Mouse (Mus musculus) kidney, adult 2 months (tissue): ENCODE results near the gene Ccnt1. TPM values are rescaled to one million over a fixed set of nuclear protein-coding genes. Genes with fewer than 3 reads are reported as not detected.
A peak's percentile ranks its signal among the peaks of the same experiment; 100 is the strongest.

ENCODE experiments used
- DNase-seq: peaks from one replicate; pipeline ENCODE4 v3.0.0; 2021
- H3K27ac ChIP-seq: fragments of 200-500 bp; 2 replicates; pipeline ENCODE4 v1.5.1; 2012; ENCODE audit warnings: low read depth, low read length, control low read depth, inconsistent platforms; ENCODE audit not compliant: insufficient read depth
- H3K27me3 ChIP-seq: fragments of 200-500 bp; replicated peaks from 2 replicates; pipeline ENCODE4 v1.6.1; 2012; ENCODE audit warnings: mild to moderate bottlenecking, moderate library complexity, low read length, inconsistent platforms; ENCODE audit not compliant: control insufficient read depth, insufficient read depth
- H3K36me3 ChIP-seq: fragments of 200-500 bp; 2 replicates; pipeline ENCODE4 v1.6.1; 2012; ENCODE audit warnings: mild to moderate bottlenecking, moderate library complexity, low read length, inconsistent platforms; ENCODE audit not compliant: control insufficient read depth, insufficient read depth
- H3K4me1 ChIP-seq: fragments of 200-500 bp; 2 replicates; pipeline ENCODE4 v1.6.1; 2011; ENCODE audit warnings: low read length; ENCODE audit not compliant: control insufficient read depth, insufficient read depth
- H3K4me3 ChIP-seq: fragments of 200-500 bp; 2 replicates; pipeline ENCODE4 v1.5.1; 2011; ENCODE audit warnings: mild to moderate bottlenecking, low read depth, low read length, control low read depth; ENCODE audit not compliant: insufficient read depth
- CTCF ChIP-seq: fragments of 200-500 bp; conservative IDR thresholded peaks from 2 replicates; pipeline ENCODE4 v1.5.1; 2011; ENCODE audit warnings: low read depth, mild to moderate bottlenecking, control low read depth, low read length, moderate library complexity, mixed read lengths; ENCODE audit not compliant: insufficient read depth, insufficient read length
- POLR2A ChIP-seq: fragments of 200-500 bp; IDR thresholded peaks from one replicate; pipeline ENCODE4 v1.6.1; 2011; ENCODE audit warnings: low read depth, low read length, control low read depth
- WGBS: fragments of 180-500 bp; shearing (Covaris S2); methylation state at CpG from one replicate; pipeline ENCODE4 v1.1.7; 2018; 5-methylcytosine and 5-hydroxymethylcytosine counted together
- polyA plus RNA-seq: library from polyadenylated mRNA; depleted of rRNA; stranded (reverse); fragments of >200 nt; gene quantifications from 2 replicates; pipeline ENCODE4 v1.2.3, GENCODE M21; 2012

The Ccnt1 gene
- polyA plus RNA-seq, 1 experiment = 11.0 TPM

GRCm38 (mm10) chr15:98582996-98583395, 12.3 kb upstream of the Ccnt1 start:
- no peak for TF ChIP-seq CTCF
- no peak for TF ChIP-seq POLR2A

GRCm38 (mm10) chr15:98582410-98582809, 11.7 kb upstream of the Ccnt1 start:
- Histone ChIP-seq H3K4me1 (peaks cover 11% of the 10 kb centered on the region; the same call in 1 of the 2 replicates), H3K27ac (no peak overlapping the region), H3K27me3 (no peaks in the 10 kb centered on the region), H3K36me3 (no peaks in the 10 kb centered on the region), H3K4me3 (no peak overlapping the region)
- WGBS = 31% methylated on average over 8 of the region's 8 CpGs
- DNase-seq = peak; percentile 72
- TF ChIP-seq POLR2A (no peak), CTCF (no peak)

More at GRCm38 (mm10) chr15:98582996-98583395, 12.3 kb upstream of the Ccnt1 start:
- H3K4me3 ChIP-seq = no peak overlapping the region
- 79% methylated on average over 8 of the region's 8 CpGs for WGBS
- H3K36me3 ChIP-seq = no peaks in the 10 kb centered on the region
- no peak overlapping the region for H3K27ac ChIP-seq
- H3K4me1 ChIP-seq = peaks cover 11% of the 10 kb centered on the region; the same call in 1 of the 2 replicates
- DNase-seq = no peak
- H3K27me3 ChIP-seq = no peaks in the 10 kb centered on the region

GRCm38 (mm10) chr15:98579795-98580464, 9.2 kb upstream of the Ccnt1 start:
- TF ChIP-seq POLR2A (no peak), CTCF (peak; percentile 99)
- WGBS = 44% methylated on average over 5 of the region's 5 CpGs

GRCm38 (mm10) chr15:98579310-98579709, 8.6 kb upstream of the Ccnt1 start:
- H3K4me3 ChIP-seq = no peak overlapping the region
- H3K27ac ChIP-seq = no peak overlapping the region
- peaks cover 8% of the 10 kb centered on the region; the same call in 1 of the 2 replicates for H3K4me1 ChIP-seq
- WGBS = 83% methylated on average over 2 of the region's 2 CpGs
- no peaks in the 10 kb centered on the region for H3K27me3 ChIP-seq
- no peak for DNase-seq
- TF ChIP-seq POLR2A (no peak), CTCF (no peak)
- no peaks in the 10 kb centered on the region for H3K36me3 ChIP-seq

More at GRCm38 (mm10) chr15:98579795-98580464, 9.2 kb upstream of the Ccnt1 start:
- H3K27me3 ChIP-seq = no peaks in the 10 kb centered on the region
- no peak overlapping the region for H3K27ac ChIP-seq
- DNase-seq = peak; percentile 90
- H3K4me1 ChIP-seq = peaks cover 8% of the 10 kb centered on the region; the same call in 1 of the 2 replicates
- no peaks in the 10 kb centered on the region for H3K36me3 ChIP-seq
- no peak overlapping the region for H3K4me3 ChIP-seq

GRCm38 (mm10) chr15:98573293-98573692, 2.6 kb upstream of the Ccnt1 start:
- no peak overlapping the region for H3K27ac ChIP-seq
- no peak for TF ChIP-seq POLR2A
- TF ChIP-seq CTCF = no peak
- no peaks in the 10 kb centered on the region; the same call in 1 of the 2 replicates for H3K4me1 ChIP-seq
- H3K27me3 ChIP-seq = no peaks in the 10 kb centered on the region
- DNase-seq = no peak
- no peaks in the 10 kb centered on the region for H3K36me3 ChIP-seq
- H3K4me3 ChIP-seq = no peak overlapping the region
- 75% methylated on average over 4 of the region's 4 CpGs for WGBS

- 77% methylated on average over 4 of the region's 4 CpGs for WGBS
- TF ChIP-seq POLR2A (no peak), CTCF (no peak)
- H3K27ac ChIP-seq = peak overlapping the region; percentile 27; the same call in 1 of the 2 replicates
- H3K27me3 ChIP-seq = no peaks in the 10 kb centered on the region
- no peak overlapping the region for H3K4me3 ChIP-seq
- no peak for DNase-seq
- H3K36me3 ChIP-seq = no peaks in the 10 kb centered on the region
- H3K4me1 ChIP-seq = peaks cover 4% of the 10 kb centered on the region; the same call in 1 of the 2 replicates
Observed at GRCm38 (mm10) chr15:98569795-98570365, 843 bp downstream of the Ccnt1 start.

GRCm38 (mm10) chr15:98569216-98569615, 1.5 kb downstream of the Ccnt1 start:
- TF ChIP-seq CTCF (no peak), POLR2A (no peak)
- DNase-seq = peak; percentile 40
- 50% methylated on average over 7 of the region's 7 CpGs for WGBS
- Histone ChIP-seq H3K27me3 (no peaks in the 10 kb centered on the region), H3K36me3 (no peaks in the 10 kb centered on the region), H3K4me3 (no peak overlapping the region), H3K27ac (peak overlapping the region; percentile 1; the same call in 1 of the 2 replicates), H3K4me1 (peaks cover 4% of the 10 kb centered on the region; the same call in 1 of the 2 replicates)
